Mouse (Mus musculus): ENCODE data around the gene Crtam. TPM values are rescaled to one million over a fixed set of nuclear protein-coding genes. Genes with fewer than 3 reads are reported as not detected.

Crtam gene
- polyA plus RNA-seq, 1 experiment from 2014 or later = 0.08 TPM

GRCm38 (mm10) chr9:40989940-40990588 lies 14.4 kb downstream of the Crtam start:
- ATAC-seq (no peak), DNase-seq (peak; percentile 35)
- Histone ChIP-seq H3K4me3 (ENCODE audit: low read depth, low read length) (no peak overlapping the region), H3K27me3 (ENCODE audit: insufficient read depth, low read length) (no peaks in the 10 kb centered on the region), H3K4me1 (ENCODE audit: insufficient read depth) (no peaks in the 10 kb centered on the region), H3K4me2 (ENCODE audit: low read depth, low read length) (no peak overlapping the region), H3K27ac (ENCODE audit: low read depth) (no peak overlapping the region), H3K9me3 (ENCODE audit: low read length) (no peaks in the 10 kb centered on the region), H3K36me3 (replicated peaks; ENCODE audit: insufficient read depth, low read length) (no peaks in the 10 kb centered on the region), H3K9ac (replicated peaks) (no peak overlapping the region)
- no peak for TF ChIP-seq EP300 (IDR thresholded peaks at IDR 0.05; ENCODE audit: low read depth)
- peak; percentile 61 for TF ChIP-seq CTCF (IDR thresholded peaks at IDR 0.05; ENCODE audit: low read depth)
- WGBS (ENCODE audit: insufficient replicate concordance) = 36% methylated on average over 4 of the region's 4 CpGs

- Histone ChIP-seq H3K9ac (replicated peaks) (no peak overlapping the region), H3K4me3 (ENCODE audit: low read depth, low read length) (no peak overlapping the region), H3K9me3 (ENCODE audit: low read length) (no peaks in the 10 kb centered on the region), H3K36me3 (replicated peaks; ENCODE audit: insufficient read depth, low read length) (no peaks in the 10 kb centered on the region), H3K4me1 (ENCODE audit: insufficient read depth) (no peaks in the 10 kb centered on the region), H3K27me3 (ENCODE audit: insufficient read depth, low read length) (no peaks in the 10 kb centered on the region), H3K4me2 (ENCODE audit: low read depth, low read length) (no peak overlapping the region), H3K27ac (ENCODE audit: low read depth) (no peak overlapping the region)
- 61% methylated on average over 3 of the region's 3 CpGs for WGBS (ENCODE audit: insufficient replicate concordance)
- no peak for DNase-seq
- TF ChIP-seq EP300 (IDR thresholded peaks at IDR 0.05; ENCODE audit: low read depth) (no peak), CTCF (IDR thresholded peaks at IDR 0.05; ENCODE audit: low read depth) (no peak)
- ATAC-seq = no peak
Measured at GRCm38 (mm10) chr9:40984313-40984712, 20.1 kb downstream of the Crtam start.

DNA sequence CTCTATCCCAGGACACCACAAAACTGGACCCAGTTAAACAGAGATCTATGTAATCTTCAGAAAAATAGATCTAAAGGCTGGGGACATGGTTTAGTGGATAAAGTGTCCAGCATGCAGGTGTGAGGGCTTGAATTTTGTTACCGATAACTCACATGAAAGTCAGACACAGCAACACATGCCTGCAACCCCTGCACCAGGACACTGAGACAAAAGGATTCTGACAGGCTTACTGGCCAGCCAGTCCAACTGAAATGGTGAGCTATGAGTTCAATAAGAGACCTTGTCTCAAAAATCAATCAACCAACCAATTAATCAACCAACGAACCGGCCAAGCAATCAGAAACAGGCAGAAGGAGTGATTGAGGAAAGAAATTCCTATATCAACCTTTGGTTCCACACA lies 20.7 kb downstream of the Crtam start:
- no peak overlapping the region for H3K4me2 ChIP-seq (ENCODE audit: low read depth, low read length)
- DNase-seq (no peak), ATAC-seq (no peak)
- H3K4me3 ChIP-seq (ENCODE audit: low read depth, low read length) = no peak overlapping the region
- no peaks in the 10 kb centered on the region for H3K4me1 ChIP-seq (ENCODE audit: insufficient read depth)
- no peaks in the 10 kb centered on the region for H3K9me3 ChIP-seq (ENCODE audit: low read length)
- 87% methylated on average over 3 of the region's 3 CpGs for WGBS (ENCODE audit: insufficient replicate concordance)
- no peak overlapping the region for H3K27ac ChIP-seq (ENCODE audit: low read depth)
- no peaks in the 10 kb centered on the region for H3K27me3 ChIP-seq (ENCODE audit: insufficient read depth, low read length)
- no peak for TF ChIP-seq CTCF (IDR thresholded peaks at IDR 0.05; ENCODE audit: low read depth)
- TF ChIP-seq EP300 (IDR thresholded peaks at IDR 0.05; ENCODE audit: low read depth) = no peak
- no peak overlapping the region for H3K9ac ChIP-seq (replicated peaks)
- H3K36me3 ChIP-seq (replicated peaks; ENCODE audit: insufficient read depth, low read length) = no peaks in the 10 kb centered on the region

GRCm38 (mm10) chr9:40982480-40982879 lies 21.9 kb downstream of the Crtam start:
- H3K4me3 ChIP-seq (ENCODE audit: low read depth, low read length) = no peak overlapping the region
- DNase-seq (no peak), ATAC-seq (no peak)
- no peaks in the 10 kb centered on the region for H3K27me3 ChIP-seq (ENCODE audit: insufficient read depth, low read length)
- no peaks in the 10 kb centered on the region for H3K36me3 ChIP-seq (replicated peaks; ENCODE audit: insufficient read depth, low read length)
- 31% methylated on average over 6 of the region's 6 CpGs for WGBS (ENCODE audit: insufficient replicate concordance)
- H3K9ac ChIP-seq (replicated peaks) = no peak overlapping the region
- TF ChIP-seq EP300 (IDR thresholded peaks at IDR 0.05; ENCODE audit: low read depth) (no peak), CTCF (IDR thresholded peaks at IDR 0.05; ENCODE audit: low read depth) (peak; percentile 64)
- no peak overlapping the region for H3K4me2 ChIP-seq (ENCODE audit: low read depth, low read length)
- H3K9me3 ChIP-seq (ENCODE audit: low read length) = no peaks in the 10 kb centered on the region
- no peaks in the 10 kb centered on the region for H3K4me1 ChIP-seq (ENCODE audit: insufficient read depth)
- H3K27ac ChIP-seq (ENCODE audit: low read depth) = no peak overlapping the region

- no peak overlapping the region for H3K4me3 ChIP-seq (ENCODE audit: low read depth, low read length)
Measured at GRCm38 (mm10) chr9:40974042-40974801, 30.2 kb downstream of the Crtam start.

DNA sequence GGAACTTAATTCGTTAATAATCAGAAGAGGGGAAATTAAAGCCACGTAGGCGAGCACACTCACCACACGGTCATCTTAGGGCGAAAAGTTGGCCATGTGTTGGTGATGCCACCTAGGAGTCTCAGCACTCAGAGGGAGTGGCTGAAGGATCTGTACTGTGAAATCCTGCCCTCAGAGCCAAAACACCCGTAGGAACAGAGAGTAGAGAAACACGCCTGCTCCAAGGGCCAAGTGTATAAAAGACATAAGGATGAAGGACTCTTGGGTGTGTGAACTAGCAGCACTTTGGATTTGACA lies 40.1 kb downstream of the Crtam start:
- WGBS (ENCODE audit: insufficient replicate concordance) = 29% methylated on average over 7 of the region's 7 CpGs

More at GRCm38 (mm10) chr9:40974042-40974801, 30.2 kb downstream of the Crtam start:
- Histone ChIP-seq H3K4me1 (ENCODE audit: insufficient read depth) (no peaks in the 10 kb centered on the region), H3K27me3 (ENCODE audit: insufficient read depth, low read length) (no peaks in the 10 kb centered on the region), H3K9ac (replicated peaks) (no peak overlapping the region), H3K27ac (ENCODE audit: low read depth) (no peak overlapping the region), H3K9me3 (ENCODE audit: low read length) (no peaks in the 10 kb centered on the region), H3K36me3 (replicated peaks; ENCODE audit: insufficient read depth, low read length) (no peaks in the 10 kb centered on the region), H3K4me2 (ENCODE audit: low read depth, low read length) (no peak overlapping the region)
- WGBS (ENCODE audit: insufficient replicate concordance) = 62% methylated on average over 11 of the region's 11 CpGs
- no peak for ATAC-seq
- TF ChIP-seq EP300 (IDR thresholded peaks at IDR 0.05; ENCODE audit: low read depth) (no peak), CTCF (IDR thresholded peaks at IDR 0.05; ENCODE audit: low read depth) (no peak)
- no peak for DNase-seq

More for the DNA sequence above, 40.1 kb downstream of the Crtam start:
- H3K36me3 ChIP-seq (replicated peaks; ENCODE audit: insufficient read depth, low read length) = no peaks in the 10 kb centered on the region
- H3K4me3 ChIP-seq (ENCODE audit: low read depth, low read length) = no peak overlapping the region
- H3K9me3 ChIP-seq (ENCODE audit: low read length) = no peaks in the 10 kb centered on the region
- DNase-seq (no peak), ATAC-seq (no peak)
- no peak overlapping the region for H3K9ac ChIP-seq (replicated peaks)
- no peaks in the 10 kb centered on the region for H3K4me1 ChIP-seq (ENCODE audit: insufficient read depth)
- TF ChIP-seq EP300 (IDR thresholded peaks at IDR 0.05; ENCODE audit: low read depth) (no peak), CTCF (IDR thresholded peaks at IDR 0.05; ENCODE audit: low read depth) (no peak)
- H3K4me2 ChIP-seq (ENCODE audit: low read depth, low read length) = peak overlapping the region; percentile 44
- peaks cover 25% of the 10 kb centered on the region for H3K27me3 ChIP-seq (ENCODE audit: insufficient read depth, low read length)
- H3K27ac ChIP-seq (ENCODE audit: low read depth) = no peak overlapping the region

Measured in liver, postnatal 0 days (tissue).